Mouse (Mus musculus) embryonic fibroblast, embryonic 13.5 days (primary cell): ENCODE measurements around the gene Fkbp2. TPM values are rescaled to one million over a fixed set of nuclear protein-coding genes. Genes with fewer than 3 reads are reported as not detected.

Experiments used
- H3K27ac ChIP-seq: 2 replicates; pipeline ENCODE4 v1.5.1; 2012; ENCODE audit warnings: low read length, control low read depth, inconsistent platforms; ENCODE audit not compliant: insufficient read depth
- H3K4me1 ChIP-seq: 2 replicates; pipeline ENCODE4 v1.6.1; 2011; ENCODE audit warnings: low read length; ENCODE audit not compliant: control insufficient read depth, insufficient read depth
- H3K4me3 ChIP-seq: 2 replicates; pipeline ENCODE4 v1.5.1; 2011; ENCODE audit warnings: mild to moderate bottlenecking, control low read depth, low read length; ENCODE audit not compliant: insufficient read depth
- CTCF ChIP-seq: IDR thresholded peaks from 2 replicates; pipeline ENCODE4 v1.5.1; 2011; ENCODE audit warnings: mild to moderate bottlenecking, control low read depth, low read length, moderate library complexity, borderline replicate concordance; ENCODE audit not compliant: insufficient read depth
- POLR2A ChIP-seq: IDR thresholded peaks from 2 replicates; pipeline ENCODE4 v1.6.1; 2011; ENCODE audit warnings: low read depth, mild to moderate bottlenecking, control low read depth, low read length, moderate library complexity
- polyA plus RNA-seq: library from polyadenylated mRNA; stranded (reverse); fragments of >200 nt; gene quantifications from 2 replicates; pipeline ENCODE4 v1.2.4, GENCODE M21; 2011; ENCODE audit warnings: low read depth; ENCODE audit not compliant: missing spikeins, insufficient read length

Gene Fkbp2
- polyA plus RNA-seq, 1 experiment = 37.0 TPM

DNA sequence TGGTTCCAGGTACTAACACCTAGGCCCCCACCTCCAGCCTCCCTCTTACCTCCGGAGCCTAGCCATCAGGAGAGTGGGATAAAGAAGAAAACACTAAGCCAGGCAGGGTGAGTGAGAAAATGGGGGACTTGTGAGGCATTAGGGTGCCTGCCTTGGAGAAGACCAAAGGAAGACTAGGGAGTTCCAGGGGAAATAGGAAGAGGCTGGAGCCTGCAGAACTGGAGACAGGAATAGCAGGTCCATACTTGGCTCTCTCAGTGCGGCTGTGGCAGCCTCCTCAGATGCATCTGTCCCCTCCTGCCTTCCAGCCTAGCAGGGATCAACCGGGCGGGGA lies 47.2 kb downstream of the Fkbp2 start:
- H3K4me1 ChIP-seq = no peaks in the 10 kb centered on the region
- no peak overlapping the region for H3K27ac ChIP-seq
- H3K4me3 ChIP-seq = no peak overlapping the region
- no peak for TF ChIP-seq CTCF
- TF ChIP-seq POLR2A = no peak

DNA sequence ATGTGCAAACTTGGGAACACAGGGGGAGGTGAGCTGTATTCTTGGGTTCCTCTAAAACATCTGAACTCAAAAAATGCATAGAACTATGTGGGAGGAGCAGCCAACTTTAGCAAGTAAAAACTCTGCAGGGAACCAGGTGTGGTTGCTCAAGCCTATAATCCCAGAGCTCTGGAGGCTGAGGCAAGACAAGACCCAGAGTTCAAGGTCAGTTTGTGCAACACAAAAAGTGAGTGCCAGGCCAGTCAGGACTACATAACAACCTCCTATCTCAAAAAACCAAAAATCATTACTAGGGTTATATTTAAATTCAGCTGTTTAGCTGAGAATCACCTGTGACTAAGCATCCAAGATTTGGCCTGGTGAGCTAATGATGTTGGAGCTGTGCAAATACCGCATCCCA lies 48.3 kb downstream of the Fkbp2 start:
- TF ChIP-seq CTCF = no peak
- TF ChIP-seq POLR2A = no peak
- Histone ChIP-seq H3K4me3 (no peak overlapping the region), H3K4me1 (no peaks in the 10 kb centered on the region), H3K27ac (no peak overlapping the region)

DNA sequence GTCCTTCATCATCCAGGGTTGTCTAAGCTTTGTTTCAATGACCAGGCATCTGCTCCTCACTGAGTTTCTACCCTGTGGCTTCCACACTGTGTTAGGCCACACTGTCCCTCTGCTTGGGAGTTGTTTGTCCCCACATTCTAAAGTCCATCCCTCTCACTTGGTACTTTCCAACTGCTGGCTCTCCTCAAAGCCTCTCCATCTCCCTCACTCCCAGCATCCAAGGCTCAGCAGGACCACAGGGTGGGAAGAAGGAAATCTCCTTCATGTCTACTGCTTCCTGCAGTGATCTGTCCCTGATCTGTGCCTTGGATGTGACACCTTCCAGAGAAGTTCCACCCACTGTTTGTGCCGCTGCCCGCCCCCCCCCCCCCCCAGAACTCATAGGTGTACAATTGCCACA lies 49.3 kb downstream of the Fkbp2 start:
- Histone ChIP-seq H3K4me1 (no peaks in the 10 kb centered on the region), H3K4me3 (no peak overlapping the region), H3K27ac (no peak overlapping the region)
- no peak for TF ChIP-seq CTCF
- TF ChIP-seq POLR2A = no peak

DNA sequence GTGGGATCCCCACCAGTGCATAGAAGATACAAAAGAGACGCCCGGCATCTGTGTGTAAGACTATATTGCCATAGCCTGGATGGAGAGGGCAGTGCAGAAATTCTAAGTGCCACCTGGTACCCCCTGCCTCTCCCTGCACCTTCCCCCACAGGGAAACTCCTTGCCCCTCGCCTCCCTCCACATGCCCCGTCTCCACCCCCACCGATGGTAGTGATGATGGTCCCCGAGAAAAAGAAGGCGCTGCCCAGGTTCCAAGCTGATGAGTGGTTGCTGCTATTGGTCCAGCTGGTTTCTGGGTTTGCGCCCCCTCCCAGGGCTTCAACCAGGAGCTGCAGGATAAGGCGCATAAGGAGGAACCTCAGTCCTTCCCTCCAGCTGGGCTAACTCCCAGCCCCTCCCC lies 52.2 kb downstream of the Fkbp2 start:
- Histone ChIP-seq H3K4me3 (no peak overlapping the region), H3K4me1 (no peaks in the 10 kb centered on the region), H3K27ac (no peak overlapping the region)
- TF ChIP-seq CTCF (no peak), POLR2A (no peak)

Other genes with a start within 250 kb of the Fkbp2 start
- gene Rps6ka4, start 139.9 kb downstream of the Fkbp2 start, polyA plus RNA-seq = 32.6 and 36.8 TPM in 2 replicates
- 0.18 TPM in 1 of 2 replicates, not detected in the other for gene Ccdc88b, start 122.3 kb downstream of the Fkbp2 start, polyA plus RNA-seq
- 61.4 and 74.9 TPM in 2 replicates for gene Trmt112, start 70.8 kb downstream of the Fkbp2 start, polyA plus RNA-seq
- 161 and 235 TPM in 2 replicates for gene Prdx5, start 70.4 kb downstream of the Fkbp2 start, polyA plus RNA-seq
- gene Esrra, start 58.7 kb downstream of the Fkbp2 start, polyA plus RNA-seq = 18.6 and 19.7 TPM in 2 replicates
- gene Catsperz, start 55.1 kb downstream of the Fkbp2 start, polyA plus RNA-seq = 0.57 TPM in 1 of 2 replicates, not detected in the other
- not detected in 2 replicates for gene Kcnk4, start 46.0 kb downstream of the Fkbp2 start, polyA plus RNA-seq
- 31.0 and 40.3 TPM in 2 replicates for gene Bad, start 38.6 kb downstream of the Fkbp2 start, polyA plus RNA-seq
- gene Gpr137, start 38.0 kb downstream of the Fkbp2 start, polyA plus RNA-seq = 26.5 and 26.7 TPM in 2 replicates
- 161 and 202 TPM in 2 replicates for gene Ppp1r14b, start 5.5 kb downstream of the Fkbp2 start, polyA plus RNA-seq
- gene Plcb3, start 4.0 kb downstream of the Fkbp2 start, polyA plus RNA-seq = 56.2 and 69.3 TPM in 2 replicates
- 24.5 and 29.6 TPM in 2 replicates for gene Vegfb, start 7.2 kb upstream of the Fkbp2 start, polyA plus RNA-seq
- gene Dnajc4, start 12.1 kb upstream of the Fkbp2 start, polyA plus RNA-seq = 15.0 and 22.2 TPM in 2 replicates
- gene Nudt22, start 15.6 kb upstream of the Fkbp2 start, polyA plus RNA-seq = 11.4 and 16.9 TPM in 2 replicates
- gene Trpt1, start 15.6 kb upstream of the Fkbp2 start, polyA plus RNA-seq = 4.4 and 5.1 TPM in 2 replicates
- gene Fermt3, start 39.0 kb upstream of the Fkbp2 start, polyA plus RNA-seq = 0.35 and 1.3 TPM in 2 replicates
- gene Stip1, start 59.5 kb upstream of the Fkbp2 start, polyA plus RNA-seq = 192 and 195 TPM in 2 replicates
- gene Macrod1, start 76.3 kb upstream of the Fkbp2 start, polyA plus RNA-seq = 3.6 and 5.2 TPM in 2 replicates
- 5.3 and 6.4 TPM in 2 replicates for gene Flrt1, start 125.2 kb upstream of the Fkbp2 start, polyA plus RNA-seq
- gene Otub1, start 225.8 kb upstream of the Fkbp2 start, polyA plus RNA-seq = 116 and 134 TPM in 2 replicates
- gene Cox8a, start 237.1 kb upstream of the Fkbp2 start, polyA plus RNA-seq = 456 and 560 TPM in 2 replicates